ENCODE assay signal across 27 mouse cellular contexts in genomic region chr12:21241965-21242364, GRCm38 (mm10). TPM values are rescaled to one million over a fixed set of nuclear protein-coding genes. Genes with fewer than 3 reads are reported as not detected.
DNase-seq lines count a peak whose midpoint lies in the region; ATAC-seq and TF ChIP-seq lines count a peak whose summit lies in the region.
"Had no signal": no experiment of that assay in that cellular context is flagged by ENCODE, and none has a peak within 500 bp of the region (broad histone marks: within the 10 kb centered on the region; RNA-seq: fewer than 3 reads in every experiment).

No protein-coding gene starts in this region.

- no peak overlapping the region for H3K27ac ChIP-seq in forebrain, embryonic 16.5 days (ENCODE audit: low read length)
- H3K27ac ChIP-seq in forebrain, embryonic 11.5 days (ENCODE audit: low read depth, low read length), result no peak overlapping the region
- H3K27ac ChIP-seq in hindbrain, embryonic 14.5 days, result peak overlapping the region; percentile 41; the same call in 1 of the 2 replicates
- H3K27ac ChIP-seq in hindbrain, embryonic 10.5 days, result no peak overlapping the region
- H3K27ac ChIP-seq in neural tube, embryonic 14.5 days (ENCODE audit: low read depth, low read length), result peak overlapping the region; percentile 49; the same call in 1 of the 2 replicates
- H3K27ac ChIP-seq: embryonic facial prominence, embryonic 10.5 days; embryonic facial prominence, embryonic 13.5 days; forebrain, embryonic 15.5 days; hindbrain, embryonic 15.5 days; intestine, embryonic 15.5 days had no signal

- H3K4me3 ChIP-seq in forebrain, embryonic 16.5 days (replicated peaks; ENCODE audit: low read length), result no peak overlapping the region
- H3K4me3 ChIP-seq in forebrain, embryonic 11.5 days (ENCODE audit: low read depth, low read length), result no peak overlapping the region
- no peak overlapping the region for H3K4me3 ChIP-seq in hindbrain, embryonic 14.5 days (replicated peaks; ENCODE audit: low read length)
- no peak overlapping the region for H3K4me3 ChIP-seq in hindbrain, embryonic 10.5 days
- no peak overlapping the region for H3K4me3 ChIP-seq in neural tube, embryonic 14.5 days (ENCODE audit: low read depth, low read length)
- H3K4me3 ChIP-seq: embryonic facial prominence, embryonic 10.5 days; embryonic facial prominence, embryonic 13.5 days; erythroblast, embryonic 14.5 days; forebrain, embryonic 15.5 days; hindbrain, embryonic 15.5 days; intestine, embryonic 15.5 days had no signal

- no peak overlapping the region for H3K4me2 ChIP-seq in forebrain, embryonic 16.5 days (ENCODE audit: low read length)
- H3K4me2 ChIP-seq in forebrain, embryonic 11.5 days (ENCODE audit: low read depth, low read length, severe bottlenecking), result no peak overlapping the region
- H3K4me2 ChIP-seq in hindbrain, embryonic 14.5 days (replicated peaks), result no peak overlapping the region
- no peak overlapping the region for H3K4me2 ChIP-seq in neural tube, embryonic 14.5 days (ENCODE audit: low read depth, low read length)
- H3K4me2 ChIP-seq: embryonic facial prominence, embryonic 13.5 days; forebrain, embryonic 15.5 days; heart, embryonic 11.5 days; hindbrain, embryonic 15.5 days; intestine, embryonic 15.5 days had no signal

- 77% methylated on average over 3 of the region's 3 CpGs for WGBS in forebrain, embryonic 16.5 days
- WGBS in forebrain, embryonic 11.5 days, result 72% methylated on average over 3 of the region's 3 CpGs
- 68% methylated on average over 3 of the region's 3 CpGs for WGBS in hindbrain, embryonic 14.5 days
- WGBS in hindbrain, embryonic 10.5 days, result 69% methylated on average over 3 of the region's 3 CpGs
- 34% methylated on average over 3 of the region's 3 CpGs for WGBS in neural tube, embryonic 14.5 days

- peaks cover 32% of the 10 kb centered on the region for H3K36me3 ChIP-seq in forebrain, embryonic 16.5 days (ENCODE audit: control insufficient read depth, insufficient read depth)
- H3K36me3 ChIP-seq in forebrain, embryonic 11.5 days (ENCODE audit: control insufficient read depth, insufficient read depth, low read length), result no peaks in the 10 kb centered on the region; the same call in 1 of the 2 replicates
- peaks cover 75% of the 10 kb centered on the region for H3K36me3 ChIP-seq in hindbrain, embryonic 14.5 days (replicated peaks; ENCODE audit: control insufficient read depth, insufficient read depth)
- H3K36me3 ChIP-seq in hindbrain, embryonic 10.5 days, result peaks cover 92% of the 10 kb centered on the region
- peaks cover 23% of the 10 kb centered on the region for H3K36me3 ChIP-seq in neural tube, embryonic 14.5 days (ENCODE audit: control insufficient read depth, insufficient read depth, low read length)
- H3K36me3 ChIP-seq: G1E had no signal

- H3K9me3 ChIP-seq in forebrain, embryonic 16.5 days (ENCODE audit: control insufficient read depth, low read length), result no peaks in the 10 kb centered on the region
- no peaks in the 10 kb centered on the region for H3K9me3 ChIP-seq in forebrain, embryonic 11.5 days (ENCODE audit: control insufficient read depth, low read length)
- no peaks in the 10 kb centered on the region for H3K9me3 ChIP-seq in hindbrain, embryonic 14.5 days (ENCODE audit: control insufficient read depth, low read length)
- H3K9me3 ChIP-seq in hindbrain, embryonic 10.5 days, result no peaks in the 10 kb centered on the region
- H3K9me3 ChIP-seq in neural tube, embryonic 14.5 days (ENCODE audit: control insufficient read depth, low read length), result no peaks in the 10 kb centered on the region
- H3K9me3 ChIP-seq: embryonic facial prominence, embryonic 10.5 days; embryonic facial prominence, embryonic 13.5 days; forebrain, embryonic 15.5 days; G1E; hindbrain, embryonic 15.5 days; intestine, embryonic 15.5 days had no signal

- ATAC-seq in forebrain, embryonic 16.5 days, result peak; percentile 38; the same call in 1 of the 2 replicates
- no peak for ATAC-seq in forebrain, embryonic 11.5 days (replicated peaks; ENCODE audit: low FRiP score)
- 0 out of 2 replicates have a peak, but pooled peaks have one; percentile 49 for ATAC-seq in hindbrain, embryonic 14.5 days (ENCODE audit: low FRiP score)
- peak; percentile 71; the same call in 1 of the 2 replicates for ATAC-seq in neural tube, embryonic 14.5 days (ENCODE audit: low read depth)
- ATAC-seq: forebrain, embryonic 15.5 days; intestine, embryonic 15.5 days; Patski had no signal

- no peak for TF ChIP-seq POLR2A in brain, embryonic 14.5 days (IDR thresholded peaks at IDR 0.05; ENCODE audit: borderline replicate concordance, extremely low read depth, insufficient read depth, insufficient read length, poor library complexity, severe bottlenecking)

- DNase-seq in forebrain, embryonic 11.5 days (ENCODE audit: low spot score), result no peak
- no peak for DNase-seq in hindbrain, embryonic 14.5 days (ENCODE audit: low spot score)
- DNase-seq in hindbrain, embryonic 10.5 days (ENCODE audit: low spot score), result no peak
- peak; percentile 15 for DNase-seq in brain, embryonic 14.5 days (ENCODE audit: low read depth)
- DNase-seq in embryo, embryonic 9.5 days (ENCODE audit: extremely low spot score), result no peak
- DNase-seq: adrenal gland, postnatal 10 days; adrenal gland, postnatal 36 days; B cell, adult 2 months; cerebellum, adult 11 months; cerebellum, adult 2 months; cerebellum, adult 9-11 months; cerebellum, postnatal 25 days; gastrocnemius, postnatal 10 days; gastrocnemius, postnatal 36 days; kidney, adult 11 months had no signal

- no peaks in the 10 kb centered on the region for H3K4me1 ChIP-seq in forebrain, embryonic 16.5 days (replicated peaks; ENCODE audit: control insufficient read depth, insufficient read depth, low read length)
- no peaks in the 10 kb centered on the region for H3K4me1 ChIP-seq in forebrain, embryonic 11.5 days (replicated peaks; ENCODE audit: control insufficient read depth, insufficient read depth, low read length)
- no peaks in the 10 kb centered on the region for H3K4me1 ChIP-seq in hindbrain, embryonic 14.5 days (replicated peaks; ENCODE audit: control insufficient read depth, insufficient read depth, low read length)
- H3K4me1 ChIP-seq in hindbrain, embryonic 10.5 days (replicated peaks), result no peaks in the 10 kb centered on the region
- H3K4me1 ChIP-seq in neural tube, embryonic 14.5 days (ENCODE audit: control insufficient read depth, insufficient read depth, low read length), result no peaks in the 10 kb centered on the region
- H3K4me1 ChIP-seq: embryonic facial prominence, embryonic 10.5 days; embryonic facial prominence, embryonic 13.5 days; forebrain, embryonic 15.5 days; hindbrain, embryonic 15.5 days; intestine, embryonic 15.5 days had no signal

- H3K9ac ChIP-seq in forebrain, embryonic 16.5 days (replicated peaks; ENCODE audit: low read depth, low read length), result no peak overlapping the region
- no peak overlapping the region for H3K9ac ChIP-seq in forebrain, embryonic 11.5 days (ENCODE audit: low read length)
- no peak overlapping the region for H3K9ac ChIP-seq in hindbrain, embryonic 14.5 days
- no peak overlapping the region for H3K9ac ChIP-seq in neural tube, embryonic 14.5 days (replicated peaks; ENCODE audit: low read depth, low read length)
- H3K9ac ChIP-seq: embryonic facial prominence, embryonic 13.5 days; forebrain, embryonic 15.5 days; hindbrain, embryonic 15.5 days; intestine, embryonic 15.5 days had no signal

- H3K27me3 ChIP-seq in forebrain, embryonic 16.5 days (replicated peaks; ENCODE audit: control insufficient read depth, insufficient read depth, low read length), result no peaks in the 10 kb centered on the region
- no peaks in the 10 kb centered on the region for H3K27me3 ChIP-seq in forebrain, embryonic 11.5 days (ENCODE audit: control insufficient read depth, insufficient read depth, low read length)
- no peaks in the 10 kb centered on the region for H3K27me3 ChIP-seq in hindbrain, embryonic 14.5 days (ENCODE audit: control insufficient read depth, insufficient read depth, low read length)
- H3K27me3 ChIP-seq in hindbrain, embryonic 10.5 days (ENCODE audit: insufficient read depth, poor library complexity, severe bottlenecking), result no peaks in the 10 kb centered on the region
- H3K27me3 ChIP-seq in neural tube, embryonic 14.5 days (ENCODE audit: control insufficient read depth, insufficient read depth, low read length), result no peaks in the 10 kb centered on the region
- H3K27me3 ChIP-seq: CH12.LX; embryonic facial prominence, embryonic 13.5 days; forebrain, embryonic 15.5 days; hindbrain, embryonic 15.5 days; intestine, embryonic 15.5 days; Patski had no signal

- TF ChIP-seq CTCF in brain, embryonic 14.5 days (IDR thresholded peaks at IDR 0.05; ENCODE audit: borderline replicate concordance, extremely low read depth, insufficient read depth, insufficient read length), result no peak

RNA-seq across cellular contexts. Expression of gene Cpsf3, which starts 43.2 kb away (rescaled TPM):
- 117 and 124 TPM in 2 replicates for polyA plus RNA-seq in forebrain, embryonic 16.5 days (2015; fragmentation: Nextera tagmentation; extraction: Ambion mirVana)
- 130 and 142 TPM in 2 replicates for polyA plus RNA-seq in forebrain, embryonic 11.5 days (2014; fragmentation: Nextera tagmentation; extraction: Ambion mirVana)
- polyA plus RNA-seq in hindbrain, embryonic 14.5 days (2014; fragmentation: Nextera tagmentation; extraction: Ambion mirVana), result 88.1 and 88.5 TPM in 2 replicates
- polyA plus RNA-seq in hindbrain, embryonic 10.5 days (2016; fragmentation: Nextera tagmentation; extraction: Ambion mirVana), result 122 and 139 TPM in 2 replicates
- polyA plus RNA-seq in brain, embryonic 14.5 days (2012; rRNA removed), result 78.3 and 80.1 TPM in 2 replicates
- 90.8 and 95.5 TPM in 2 replicates for polyA plus RNA-seq in neural tube, embryonic 14.5 days (2014; fragmentation: Nextera tagmentation; extraction: Ambion mirVana)

RNA-seq across cellular contexts. Expression of gene Itgb1bp1, which starts 44.1 kb away (rescaled TPM):
- 43.2 and 43.5 TPM in 2 replicates for polyA plus RNA-seq in forebrain, embryonic 16.5 days (2015; fragmentation: Nextera tagmentation; extraction: Ambion mirVana)
- polyA plus RNA-seq in forebrain, embryonic 11.5 days (2014; fragmentation: Nextera tagmentation; extraction: Ambion mirVana), result 38.3 and 40.0 TPM in 2 replicates
- polyA plus RNA-seq in hindbrain, embryonic 14.5 days (2014; fragmentation: Nextera tagmentation; extraction: Ambion mirVana), result 37.3 and 37.4 TPM in 2 replicates
- 44.0 and 45.7 TPM in 2 replicates for polyA plus RNA-seq in hindbrain, embryonic 10.5 days (2016; fragmentation: Nextera tagmentation; extraction: Ambion mirVana)
- 19.9 and 21.5 TPM in 2 replicates for polyA plus RNA-seq in brain, embryonic 14.5 days (2012; rRNA removed)
- 40.5 and 40.6 TPM in 2 replicates for polyA plus RNA-seq in neural tube, embryonic 14.5 days (2014; fragmentation: Nextera tagmentation; extraction: Ambion mirVana)

Comparison
In these comparisons a context has a peak if more than half of its experiments do, and no peak if none do; other contexts are left out.
1. H3K27ac ChIP-seq: peak in hindbrain, embryonic 14.5 days (single experiment) and neural tube, embryonic 14.5 days (single experiment); none in forebrain, embryonic 16.5 days (single experiment), forebrain, embryonic 11.5 days (single experiment) and hindbrain, embryonic 10.5 days (single experiment).